Mouse (Mus musculus) heart, adult 18-20 months (tissue): ENCODE measurements around the gene Plekho2. TPM values are rescaled to one million over a fixed set of nuclear protein-coding genes. Genes with fewer than 3 reads are reported as not detected.
A peak's percentile ranks its signal among the peaks of the same experiment; 100 is the strongest.

Source experiments
- DNase-seq, 2 experiments: peaks; one replicate each; pipeline ENCODE4 v3.0.0; 2021 to 2022; ENCODE audit warnings: mixed read lengths in 1 of 2
- total RNA-seq, 2 experiments: library from RNA; stranded (reverse); gene quantifications; 2 replicates each; pipeline ENCODE4 v1.2.3; 2021

The Plekho2 gene
- total RNA-seq, 2 experiments from 2014 or later, result 8.8 to 9.3 TPM

DNA sequence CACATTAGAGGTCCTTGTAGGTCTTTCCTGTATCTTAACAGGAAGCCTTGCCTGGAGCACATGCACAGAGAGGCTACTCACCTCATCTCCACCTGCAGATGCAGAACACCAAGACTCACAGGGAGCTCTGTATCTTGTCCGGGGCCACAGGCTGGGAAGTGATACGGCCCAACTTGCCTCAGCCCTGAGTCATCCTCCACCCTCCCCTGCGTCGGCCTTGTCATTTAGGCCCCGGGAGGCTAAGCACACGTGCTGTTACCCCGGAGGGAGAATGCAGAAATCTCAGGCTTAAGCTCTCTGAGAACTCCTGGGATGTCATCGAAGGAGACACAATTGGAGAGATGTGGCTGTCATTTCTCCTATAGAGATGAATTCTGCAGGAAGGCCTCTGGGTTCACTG is 50.2 kb downstream of the Plekho2 start:
- no peak for DNase-seq

DNA sequence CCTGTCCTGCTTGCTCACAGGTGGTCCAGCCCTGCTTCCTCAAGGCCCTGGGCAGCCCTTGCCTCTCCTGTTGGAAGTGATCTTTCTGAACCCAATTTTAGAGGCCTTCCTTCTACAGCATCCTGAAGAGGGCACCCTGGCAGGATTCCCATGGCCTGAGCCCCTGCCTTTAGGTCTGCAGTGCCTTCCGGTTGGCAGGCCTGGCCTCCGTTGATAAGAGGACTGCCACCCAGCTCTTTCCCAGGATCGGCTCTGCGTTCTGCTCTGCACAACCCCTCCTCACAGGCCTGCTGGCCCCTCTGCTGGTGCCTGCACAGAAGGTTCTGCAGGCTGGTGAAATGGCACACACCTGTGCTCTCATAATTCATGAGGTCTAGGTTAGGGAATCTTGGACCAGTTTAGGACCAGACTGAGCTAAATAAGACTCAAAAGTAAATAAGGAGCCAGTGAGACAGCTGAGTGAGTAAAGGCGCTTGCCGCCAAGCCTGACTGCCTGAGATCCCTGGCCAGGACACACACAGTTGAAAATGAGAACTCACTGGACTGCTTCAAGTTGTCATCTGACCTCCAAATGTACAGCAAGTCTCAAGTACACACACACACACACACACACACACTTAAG is 51.3 kb downstream of the Plekho2 start:
- DNase-seq, result no peak

DNA sequence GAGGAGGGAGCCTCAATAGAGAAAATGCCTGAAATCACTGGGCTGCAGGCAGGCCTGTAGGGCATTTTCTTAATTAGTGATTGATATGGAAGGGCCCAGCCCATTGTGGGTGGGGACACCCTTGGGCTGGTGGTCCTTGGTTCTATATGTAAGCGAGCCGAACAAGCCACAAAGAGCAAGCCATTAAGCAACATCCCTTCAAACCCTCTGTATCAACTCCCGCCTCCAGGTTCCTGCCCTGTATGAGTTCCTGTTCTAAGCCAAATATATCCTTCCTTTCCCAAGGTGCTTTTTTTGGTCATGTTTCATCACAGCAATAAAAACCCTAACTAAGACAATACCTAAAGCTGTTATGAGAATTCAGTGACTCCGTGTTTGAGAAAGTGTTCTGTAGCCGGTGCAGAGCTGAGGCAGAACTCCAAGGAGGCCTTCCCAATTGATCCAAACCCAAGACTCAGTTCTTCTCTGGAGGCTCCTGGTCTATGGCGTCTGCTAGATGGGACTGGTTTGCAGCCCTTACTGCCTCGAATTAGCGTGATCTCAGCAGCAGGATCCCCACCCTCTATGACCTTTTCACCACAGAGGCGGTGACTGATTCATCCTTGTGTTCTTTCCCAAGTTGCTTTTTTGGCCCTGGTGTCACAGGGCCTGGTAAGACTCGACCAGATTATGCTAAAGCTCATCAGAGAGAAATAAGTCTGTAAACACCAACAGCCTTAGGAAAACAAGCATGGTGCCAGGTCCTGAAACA is 54.2 kb downstream of the Plekho2 start:
- peak in 1 of 2 experiments; percentile 59 for DNase-seq

DNA sequence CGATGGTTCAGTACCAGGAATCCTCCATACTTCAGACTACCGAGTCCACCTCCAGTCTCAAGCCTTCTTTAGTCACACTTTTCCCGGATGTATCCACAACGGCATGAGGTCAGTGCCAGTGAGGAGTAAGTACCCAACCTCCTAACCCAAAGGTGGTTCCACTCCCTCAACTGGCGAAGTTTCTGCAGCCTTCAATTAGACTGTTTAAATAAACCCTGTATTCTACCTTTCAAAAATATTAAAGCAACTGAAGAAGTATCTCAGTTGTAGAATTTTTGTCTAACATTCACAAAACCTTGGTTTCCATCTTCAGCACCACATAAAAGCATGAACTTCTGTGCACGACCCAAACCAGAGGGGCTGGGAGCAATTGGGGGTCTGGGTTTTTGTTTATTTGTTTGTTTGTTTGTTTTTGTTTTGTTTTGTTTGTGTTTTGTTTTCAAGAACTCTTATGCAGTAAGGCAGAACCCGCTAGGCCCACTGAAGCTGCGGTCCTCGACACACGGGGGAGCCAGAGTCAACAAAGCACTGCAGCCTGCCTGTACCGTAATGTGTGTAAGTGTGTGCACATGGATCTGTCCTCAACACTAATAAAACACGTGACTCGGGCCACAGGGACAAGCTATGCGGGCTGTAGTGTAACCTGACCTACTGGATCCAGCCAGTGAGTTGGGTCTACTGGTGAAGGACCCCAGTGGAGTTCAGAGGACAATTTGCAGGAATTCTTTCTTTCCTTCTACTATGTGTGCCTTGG is 56.1 kb downstream of the Plekho2 start:
- peak; percentile 85 to 93 for DNase-seq

DNA sequence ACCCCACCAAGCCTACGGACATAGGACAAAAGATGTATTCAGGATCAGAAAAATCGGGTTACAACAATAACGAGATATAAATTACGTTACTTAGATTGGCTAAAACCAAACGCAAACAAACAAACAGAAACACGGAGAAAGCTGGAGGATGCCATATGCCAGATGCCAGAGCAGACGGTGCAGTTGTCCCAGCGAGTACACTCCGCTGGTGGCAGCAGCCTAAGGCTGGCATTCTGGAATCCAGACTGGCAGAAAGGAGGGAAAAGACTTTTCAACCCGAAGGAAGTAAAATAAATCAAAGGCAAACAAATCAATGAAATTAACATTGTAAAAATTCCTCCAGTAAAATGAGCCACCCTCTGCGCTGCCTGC is 59.3 kb downstream of the Plekho2 start:
- no peak for DNase-seq

DNA sequence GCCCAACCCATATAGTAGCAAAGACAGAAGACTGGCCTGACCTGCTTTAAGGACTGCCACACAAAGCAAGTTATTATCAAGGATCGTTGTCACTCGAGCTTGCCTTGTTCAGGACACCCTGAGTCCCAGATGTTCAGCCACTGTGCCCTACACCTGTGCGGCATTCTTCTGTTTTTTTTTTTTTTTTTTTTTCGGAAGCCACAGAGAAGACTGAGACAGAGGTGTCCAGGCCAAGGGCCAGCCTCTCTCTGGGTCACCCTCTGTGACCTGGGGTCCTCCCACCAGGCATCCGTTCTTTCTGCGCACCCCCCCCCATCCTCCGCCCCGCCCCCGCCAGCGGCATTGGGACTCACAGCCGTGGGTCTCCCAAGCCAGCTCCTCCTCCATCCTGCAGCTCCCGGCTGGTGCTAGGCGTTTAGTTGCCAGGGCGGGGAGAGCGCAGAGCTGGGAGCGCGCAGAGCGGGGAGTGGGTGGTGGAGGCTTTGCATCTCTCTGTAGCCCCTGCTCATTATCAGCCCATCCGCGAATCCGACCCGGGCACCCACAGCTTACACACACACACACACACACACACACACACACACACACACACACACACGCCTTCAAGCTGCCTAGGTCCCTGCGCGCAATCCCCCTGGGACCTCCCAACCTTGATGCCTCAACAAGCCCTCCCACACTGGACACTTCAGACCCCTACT is 59.9 kb downstream of the Plekho2 start, which contains the start of gene Ankdd1a:
Gene Ankdd1a, minus strand, starts transcription at position 387 of the 698 bp plus-strand sequence.
- no peak for DNase-seq

DNA sequence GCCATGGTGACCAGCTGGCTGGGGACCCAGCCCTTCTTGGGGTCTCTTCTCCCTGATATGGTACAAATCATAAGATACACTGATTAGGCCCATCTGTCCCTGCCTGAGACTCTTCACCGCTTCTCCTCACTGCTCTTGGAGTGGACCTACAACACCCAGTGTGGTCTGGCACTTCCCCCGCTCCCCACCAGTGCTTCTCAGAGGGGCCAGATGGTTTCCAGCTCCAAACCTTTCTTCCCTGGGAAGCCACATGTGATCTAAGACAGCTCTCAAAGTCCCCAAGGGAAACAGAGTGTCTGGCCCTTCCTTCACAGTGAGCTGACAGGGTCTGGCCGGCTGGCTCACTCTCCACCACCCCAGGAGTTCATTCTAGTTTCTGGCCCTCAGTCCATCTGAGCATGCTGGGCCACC is 65.0 kb downstream of the Plekho2 start:
- DNase-seq, result no peak

DNA sequence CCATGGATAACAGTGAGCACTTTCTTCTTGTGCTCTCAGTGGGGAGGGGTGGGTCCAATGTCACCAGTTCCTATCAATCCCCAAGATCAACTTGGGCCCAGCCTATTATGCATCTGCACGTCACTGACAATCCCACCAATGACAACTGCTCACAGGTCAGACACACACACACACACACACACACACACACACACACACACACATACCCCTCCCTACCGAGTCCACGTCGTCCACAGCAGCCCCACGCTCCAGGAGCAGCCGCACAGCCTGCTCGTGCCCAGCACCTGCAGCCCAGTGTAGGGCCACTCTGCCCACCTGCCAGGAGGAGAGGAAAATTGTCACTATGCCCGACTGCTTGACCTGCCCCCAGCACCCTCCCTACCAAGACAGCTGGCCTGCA is 65.4 kb downstream of the Plekho2 start:
- no peak for DNase-seq

DNA sequence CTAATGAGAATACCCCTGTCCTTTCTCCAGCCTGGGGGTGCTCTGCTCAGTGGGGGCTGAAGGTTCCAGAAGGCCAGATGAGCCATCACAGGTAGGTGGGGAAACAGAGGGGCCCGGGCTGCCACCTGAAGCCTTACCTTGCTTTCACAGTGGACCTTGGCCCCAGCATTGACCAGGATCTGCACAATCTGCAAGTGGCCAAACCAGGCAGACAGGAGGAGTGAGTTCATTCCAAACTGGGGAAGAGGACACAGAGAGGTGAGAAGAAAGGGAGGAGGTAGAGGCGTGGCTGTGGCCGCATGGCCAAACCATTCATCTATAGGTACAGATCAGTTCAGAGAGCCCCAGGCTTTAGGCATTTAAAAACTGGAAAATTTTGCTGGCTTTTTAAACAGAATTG is 67.3 kb downstream of the Plekho2 start:
- no peak for DNase-seq

DNA sequence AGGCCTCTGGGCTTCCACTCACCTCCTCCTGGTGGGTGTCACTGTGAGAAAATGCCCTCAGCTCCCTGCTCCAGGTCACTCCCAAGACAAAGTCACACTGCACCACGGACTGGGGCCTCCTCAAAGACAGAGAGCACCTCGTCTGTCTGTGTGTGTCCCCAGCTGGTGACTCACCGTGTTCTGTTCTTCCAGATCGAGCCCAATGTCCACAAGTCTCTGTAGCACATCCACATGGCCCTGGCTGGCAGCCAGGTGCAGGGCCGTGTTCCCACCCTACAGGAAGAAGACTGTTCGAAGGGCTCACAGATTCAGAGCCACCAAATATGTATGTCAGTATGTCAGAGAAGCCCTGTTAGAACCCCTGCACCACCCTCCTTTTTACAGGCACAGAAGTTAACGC is 71.4 kb downstream of the Plekho2 start:
- DNase-seq, result no peak

DNA sequence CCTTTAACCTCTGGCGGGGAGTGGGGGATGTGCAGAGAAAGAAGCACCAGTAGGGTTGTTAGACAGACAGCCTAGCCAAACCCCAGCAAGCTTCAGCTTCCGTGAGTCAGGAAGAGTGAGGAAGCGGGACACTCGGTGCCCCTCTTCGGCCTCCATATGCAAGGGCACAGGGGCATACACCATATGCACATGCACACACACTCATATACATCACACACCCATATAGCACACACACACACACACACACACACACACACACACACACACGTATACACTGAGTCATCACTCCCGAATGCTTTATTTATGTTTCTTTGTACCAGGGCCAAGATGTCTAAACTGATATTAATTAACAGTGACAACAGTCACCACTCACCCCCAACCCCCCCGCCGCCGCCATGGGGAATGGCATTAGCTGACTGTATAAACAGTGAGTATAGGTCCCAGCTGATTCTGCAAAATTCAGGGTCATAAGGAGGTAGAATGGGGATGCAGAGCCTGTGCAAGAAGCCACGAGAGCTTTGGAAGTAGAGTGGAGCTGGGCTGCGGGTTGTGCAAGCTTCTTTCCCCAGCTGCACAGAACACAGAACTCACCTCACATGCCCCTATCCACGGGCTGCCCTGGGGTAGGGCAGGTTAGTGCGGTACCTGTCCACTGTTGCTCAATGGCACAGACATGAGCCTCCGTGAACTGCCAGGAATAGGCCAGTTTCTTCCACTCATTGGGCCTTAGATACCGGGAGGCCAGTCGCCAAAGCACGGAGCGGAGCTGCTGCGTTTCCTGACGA is 76.9 kb downstream of the Plekho2 start:
- DNase-seq, result no peak

Other genes with a start within 250 kb of the Plekho2 start
- 10 to 100 TPM; 14.4 to 18.4 TPM for gene Pdcd7, start 233.9 kb downstream of the Plekho2 start, total RNA-seq
- not detected for gene Ubap1l, start 219.0 kb downstream of the Plekho2 start, total RNA-seq
- 1 to 10 TPM; 1.5 to 1.6 TPM for gene Kbtbd13, start 188.4 kb downstream of the Plekho2 start, total RNA-seq
- 1 to 10 TPM; 5.6 to 6.4 TPM for gene Rasl12, start 181.5 kb downstream of the Plekho2 start, total RNA-seq
- not detected for gene Slc51b, start 157.1 kb downstream of the Plekho2 start, total RNA-seq
- 1 to 10 TPM; 6.3 to 6.9 TPM for gene Mtfmt, start 144.3 kb downstream of the Plekho2 start, total RNA-seq
- gene Spg21, start 119.1 kb downstream of the Plekho2 start, total RNA-seq, result 10 to 100 TPM; 16.0 to 22.0 TPM
- gene Ankdd1a, start 59.8 kb downstream of the Plekho2 start, total RNA-seq, result not detected
- gene Pif1, start 7.1 kb upstream of the Plekho2 start, total RNA-seq, result not detected
- 10 to 100 TPM; 29.7 to 30.8 TPM for gene Rbpms2, start 49.6 kb upstream of the Plekho2 start, total RNA-seq
- 100 to 1,000 TPM; 201 to 238 TPM for gene Oaz2, start 88.0 kb upstream of the Plekho2 start, total RNA-seq
- gene Zfp609, start 247.5 kb upstream of the Plekho2 start, total RNA-seq, result 10 to 100 TPM; 19.2 to 22.4 TPM